Mouse (Mus musculus): ENCODE data around the gene Dpf2.

GRCm38 (mm10) chr19:5938516-5938915, 25.7 kb upstream of the Dpf2 start:
- TF ChIP-seq CTCF (IDR thresholded peaks at IDR 0.05; ENCODE audit: insufficient read depth, low read length) = no peak
- TF ChIP-seq POLR2A (IDR thresholded peaks at IDR 0.05; ENCODE audit: borderline replicate concordance, extremely low read depth, low read depth, low read length) = no peak
